22 mouse cellular contexts compared by ENCODE assay signal in the genomic region with DNA sequence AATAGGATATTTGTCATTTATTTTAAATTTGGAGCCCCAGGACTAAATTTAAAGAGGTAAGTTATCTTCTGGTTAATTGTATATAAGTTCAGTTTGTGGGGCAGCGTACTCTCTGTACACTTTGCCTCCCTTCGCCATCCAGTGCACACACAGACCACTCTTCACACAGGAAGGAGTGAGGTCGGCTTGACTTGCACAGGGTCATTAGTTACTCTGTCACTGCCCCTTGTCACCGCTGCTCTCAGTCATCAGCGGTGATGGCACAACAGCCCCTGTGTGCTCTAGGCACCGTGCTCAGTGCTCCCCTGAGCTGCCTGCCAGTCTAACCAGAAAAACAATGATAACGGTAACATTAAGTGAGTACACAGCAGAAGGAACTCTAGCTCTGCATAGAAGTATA. TPM values are rescaled to one million over a fixed set of nuclear protein-coding genes. Genes with fewer than 3 reads are reported as not detected.
DNase-seq lines count a peak whose midpoint lies in the region; ATAC-seq lines count a peak whose summit lies in the region.
"Had no signal": no experiment of that assay in that cellular context is flagged by ENCODE, and none has a peak within 500 bp of the region (broad histone marks: within the 10 kb centered on the region; RNA-seq: fewer than 3 reads in every experiment).

No protein-coding gene starts in this region.

- no peak overlapping the region for H3K4me2 ChIP-seq in liver, embryonic 11.5 days
- H3K4me2 ChIP-seq in liver, embryonic 12.5 days = no peak overlapping the region

- peaks cover 16% of the 10 kb centered on the region for H3K4me1 ChIP-seq in liver, embryonic 11.5 days (replicated peaks; ENCODE audit: control insufficient read depth, insufficient read depth, low read length)
- H3K4me1 ChIP-seq in liver, embryonic 12.5 days = peaks cover 34% of the 10 kb centered on the region

- no peak for ATAC-seq in liver, embryonic 11.5 days (replicated peaks; ENCODE audit: low FRiP score)
- no peak for ATAC-seq in liver, embryonic 12.5 days
- 0 out of 2 replicates have a peak, but pooled peaks have one; percentile 35 for ATAC-seq in megakaryocyte, adult 5-6 weeks (ENCODE audit: poor library complexity, severe bottlenecking)
- ATAC-seq in monocyte, adult 5-6 weeks (replicated peaks; ENCODE audit: insufficient number of reproducible peaks, low FRiP score, low TSS enrichment, poor library complexity, severe bottlenecking) = peak; percentile 69
- ATAC-seq: activated CD4-positive, CD25-positive, alpha-beta regulatory T cell, adult 4 months; CD4-positive, CD25-positive, alpha-beta regulatory T cell, adult 4 months; Patski had no signal

- 86% methylated on average over 7 of the region's 7 CpGs for WGBS in liver, embryonic 11.5 days
- WGBS in liver, embryonic 12.5 days (ENCODE audit: insufficient replicate concordance) = 79% methylated on average over 7 of the region's 7 CpGs

- no peaks in the 10 kb centered on the region for H3K27me3 ChIP-seq in liver, embryonic 11.5 days (replicated peaks; ENCODE audit: control insufficient read depth, insufficient read depth, low read length)
- H3K27me3 ChIP-seq in liver, embryonic 12.5 days (replicated peaks) = no peaks in the 10 kb centered on the region
- H3K27me3 ChIP-seq: CH12.LX, Patski had no signal

- no peak overlapping the region for H3K9ac ChIP-seq in liver, embryonic 11.5 days (ENCODE audit: low read depth, low read length)
- H3K9ac ChIP-seq in liver, embryonic 12.5 days = no peak overlapping the region

- peaks cover 8% of the 10 kb centered on the region; the same call in 1 of the 2 replicates for H3K36me3 ChIP-seq in liver, embryonic 11.5 days (ENCODE audit: control insufficient read depth, insufficient read depth, low read length)
- H3K36me3 ChIP-seq in liver, embryonic 12.5 days = peaks cover 26% of the 10 kb centered on the region

- H3K27ac ChIP-seq in liver, embryonic 11.5 days (ENCODE audit: low read depth, low read length) = peak overlapping the region; percentile 25; the same call in 1 of the 2 replicates
- no peak overlapping the region for H3K27ac ChIP-seq in liver, embryonic 12.5 days

- no peak for DNase-seq in liver, embryonic 11.5 days (ENCODE audit: low spot score)
- DNase-seq in natural killer cell, adult 2 months (ENCODE audit: low spot score in 2 of 2) = peak; percentile 55 to 73
- no peak for DNase-seq in embryo, embryonic 9.5 days (ENCODE audit: extremely low spot score)
- DNase-seq in layer of hippocampus, postnatal 36 days = no peak
- DNase-seq in lung, adult 18-20 months = no peak
- DNase-seq: adrenal gland, adult 2 months; adrenal gland, adult 8-10 months; adrenal gland, postnatal 10 days; adrenal gland, postnatal 14 days; adrenal gland, postnatal 25 days; adrenal gland, postnatal 36 days; B cell, adult 2 months; cerebellum, adult 11 months; cerebellum, adult 11-12 months had no signal

- H3K4me3 ChIP-seq in liver, embryonic 11.5 days (ENCODE audit: low read depth, low read length) = no peak overlapping the region
- H3K4me3 ChIP-seq in liver, embryonic 12.5 days = no peak overlapping the region

- peaks cover 3% of the 10 kb centered on the region; the same call in 1 of the 2 replicates for H3K9me3 ChIP-seq in liver, embryonic 11.5 days (ENCODE audit: control insufficient read depth, low read length)
- 0 out of 2 replicates have a peak, but pooled peaks cover 8% of the 10 kb centered on the region for H3K9me3 ChIP-seq in liver, embryonic 12.5 days (replicated peaks)

RNA-seq across cellular contexts. Expression of a gene that starts 21.9 kb away (rescaled TPM):
- polyA plus RNA-seq in liver, embryonic 11.5 days (2014; fragmentation: Nextera tagmentation; extraction: Ambion mirVana) = 19.3 and 20.4 TPM in 2 replicates
- 15.1 and 15.7 TPM in 2 replicates for polyA plus RNA-seq in liver, embryonic 12.5 days (2016; fragmentation: Nextera tagmentation; extraction: Ambion mirVana)
- total RNA-seq in megakaryocyte, adult 5-6 weeks (2015) = 19.5 and 21.3 TPM in 2 replicates
- 28.9 and 36.3 TPM in 2 replicates for total RNA-seq in megakaryocyte, adult 5-6 weeks (2017)
- 231 to 385 TPM (median 255 TPM) in 3 replicates for total RNA-seq in monocyte, adult 5-6 weeks (2017)
- total RNA-seq in layer of hippocampus, postnatal 36 days (2021) = 100 to 1,000 TPM; 137 to 141 TPM
- total RNA-seq: MEL had no signal

Comparison
In these comparisons a context has a peak if more than half of its experiments do, and no peak if none do; other contexts are left out.
1. ATAC-seq: peak in megakaryocyte, adult 5-6 weeks (single experiment) and monocyte, adult 5-6 weeks (single experiment); none in liver, embryonic 11.5 days (single experiment) and liver, embryonic 12.5 days (single experiment).
2. DNase-seq: peak in natural killer cell, adult 2 months (2 of 2); none in liver, embryonic 11.5 days (single experiment), embryo, embryonic 9.5 days (single experiment), layer of hippocampus, postnatal 36 days (0 of 2) and lung, adult 18-20 months (0 of 2).